Mouse (Mus musculus) heart, postnatal 0 days (tissue): ENCODE data around the gene Tuba8. TPM values are rescaled to one million over a fixed set of nuclear protein-coding genes. Genes with fewer than 3 reads are reported as not detected.

ENCODE experiments used
- ATAC-seq: fragments of 200-750 bp; cut with Nextera tagmentation; 2 replicates; pipeline ENCODE4 v1.8.0; 2017; ENCODE audit warnings: low read depth, moderate number of reproducible peaks, moderate library complexity; ENCODE audit not compliant: insufficient read depth
- DNase-seq: peaks from one replicate; pipeline ENCODE4 v3.0.0-alpha.2; 2016; ENCODE audit warnings: low spot score
- H3K27ac ChIP-seq: fragments of 300-500 bp; sonication (generic); 2 replicates; pipeline ENCODE4 v1.5.1; 2014; ENCODE audit warnings: low read depth, mild to moderate bottlenecking
- H3K27me3 ChIP-seq: fragments of 300-500 bp; sonication (generic); 2 replicates; pipeline ENCODE4 v1.6.1; 2014; ENCODE audit warnings: low read length, mixed read lengths; ENCODE audit not compliant: control insufficient read depth, insufficient read depth
- H3K36me3 ChIP-seq: fragments of 300-500 bp; sonication (generic); replicated peaks from 2 replicates; pipeline ENCODE4 v1.6.1; 2014; ENCODE audit warnings: low read length, mixed read lengths; ENCODE audit not compliant: control insufficient read depth, insufficient read depth
- H3K4me1 ChIP-seq: fragments of 300-500 bp; sonication (generic); 2 replicates; pipeline ENCODE4 v1.6.1; 2014; ENCODE audit warnings: antibody characterized with exemption; ENCODE audit not compliant: control insufficient read depth, insufficient read depth
- H3K4me2 ChIP-seq: fragments of 300-500 bp; sonication (generic); 2 replicates; pipeline ENCODE4 v1.6.1; 2014; ENCODE audit warnings: low read depth, mild to moderate bottlenecking, low read length, moderate library complexity
- H3K4me3 ChIP-seq: fragments of 300-500 bp; sonication (generic); 2 replicates; pipeline ENCODE4 v1.5.1; 2014; ENCODE audit warnings: low read depth, low read length
- H3K9ac ChIP-seq: fragments of 300-500 bp; sonication (generic); replicated peaks from 2 replicates; pipeline ENCODE4 v1.6.1; 2014; ENCODE audit warnings: low read depth, low read length, mixed read lengths
- H3K9me3 ChIP-seq: fragments of 300-500 bp; sonication (generic); replicated peaks from 2 replicates; pipeline ENCODE4 v1.6.1; 2016; ENCODE audit warnings: low read length; ENCODE audit not compliant: control insufficient read depth
- CTCF ChIP-seq: IDR thresholded peaks from 2 replicates; pipeline ENCODE4 v1.5.1; 2016; ENCODE audit warnings: antibody characterized with exemption, control low read depth, low read depth
- EP300 ChIP-seq: IDR thresholded peaks from 2 replicates; pipeline ENCODE4 v1.6.1; 2016; ENCODE audit warnings: antibody characterized with exemption, low read depth
- WGBS: fragments of 180-500 bp; shearing (Covaris S2); extraction: QIAGEN DNeasy Blood & Tissue Kit; methylation state at CpG from one replicate; pipeline ENCODE4 v1.1.7; 2014; 5-methylcytosine and 5-hydroxymethylcytosine counted together
- polyA plus RNA-seq: library from polyadenylated mRNA; unstranded; fragments of >200 nt; fragmentation: Nextera tagmentation; extraction: Ambion mirVana; gene quantifications from 2 replicates; pipeline ENCODE4 v1.2.1, GENCODE M21; 2015
- total RNA-seq: library from RNA; depleted of rRNA; stranded (reverse); fragments of >200 nt; gene quantifications from 2 replicates; pipeline ENCODE4 v1.2.3, GENCODE M21; 2014; ENCODE audit warnings: low replicate concordance

Gene Tuba8
- total and polyA plus RNA-seq, 2 experiments from 2014 or later, result 5.6 to 6.0 TPM

- H3K9me3 ChIP-seq, result no peaks in the 10 kb centered on the region
- no peak overlapping the region for H3K4me2 ChIP-seq
- no peak overlapping the region for H3K4me3 ChIP-seq
- ATAC-seq, result no peak
- H3K9ac ChIP-seq, result no peak overlapping the region
- no peaks in the 10 kb centered on the region for H3K36me3 ChIP-seq
- DNase-seq, result no peak
- H3K27me3 ChIP-seq, result no peaks in the 10 kb centered on the region
- 90% methylated on average over 5 of the region's 5 CpGs for WGBS
- H3K4me1 ChIP-seq, result no peaks in the 10 kb centered on the region
- H3K27ac ChIP-seq, result no peak overlapping the region
- no peak for TF ChIP-seq EP300
- no peak for TF ChIP-seq CTCF
Observed at GRCm38 (mm10) chr6:121202026-121202425, 8.5 kb upstream of the Tuba8 start.

GRCm38 (mm10) chr6:121206481-121206880, 4.0 kb upstream of the Tuba8 start:
- H3K9ac ChIP-seq, result no peak overlapping the region
- no peak overlapping the region for H3K27ac ChIP-seq
- no peaks in the 10 kb centered on the region for H3K9me3 ChIP-seq
- ATAC-seq (no peak), DNase-seq (no peak)
- no peak for TF ChIP-seq EP300
- TF ChIP-seq CTCF, result no peak
- H3K4me1 ChIP-seq, result peaks cover 10% of the 10 kb centered on the region
- 86% methylated on average over 5 of the region's 5 CpGs for WGBS
- H3K4me3 ChIP-seq, result no peak overlapping the region
- no peak overlapping the region for H3K4me2 ChIP-seq
- no peaks in the 10 kb centered on the region for H3K36me3 ChIP-seq
- peaks cover 23% of the 10 kb centered on the region for H3K27me3 ChIP-seq

GRCm38 (mm10) chr6:121209584-121209983, 912 bp upstream of the Tuba8 start:
- no peak overlapping the region for H3K4me3 ChIP-seq
- H3K4me1 ChIP-seq, result peaks cover 13% of the 10 kb centered on the region
- H3K36me3 ChIP-seq, result no peaks in the 10 kb centered on the region
- no peak overlapping the region for H3K27ac ChIP-seq
- peaks cover 32% of the 10 kb centered on the region for H3K27me3 ChIP-seq
- 49% methylated on average over 2 of the region's 2 CpGs for WGBS
- TF ChIP-seq CTCF (no peak), EP300 (no peak)
- no peaks in the 10 kb centered on the region for H3K9me3 ChIP-seq
- DNase-seq (no peak), ATAC-seq (no peak)
- no peak overlapping the region for H3K4me2 ChIP-seq
- no peak overlapping the region for H3K9ac ChIP-seq

GRCm38 (mm10) chr6:121210926-121211289, 412 bp downstream of the Tuba8 start:
- Histone ChIP-seq H3K4me1 (peaks cover 13% of the 10 kb centered on the region), H3K36me3 (no peaks in the 10 kb centered on the region), H3K27ac (no peak overlapping the region), H3K4me3 (peak overlapping the region; percentile 55), H3K9ac (peak overlapping the region; percentile 50), H3K4me2 (peak overlapping the region; percentile 97), H3K27me3 (peaks cover 32% of the 10 kb centered on the region), H3K9me3 (no peaks in the 10 kb centered on the region)
- TF ChIP-seq EP300, result no peak
- no peak for TF ChIP-seq CTCF
- ATAC-seq, result no peak
- DNase-seq, result no peak
- 3% methylated on average over 12 of the region's 12 CpGs for WGBS

GRCm38 (mm10) chr6:121211743-121212142, 1.2 kb downstream of the Tuba8 start:
- 10% methylated on average over 5 of the region's 5 CpGs for WGBS
- Histone ChIP-seq H3K27me3 (peaks cover 32% of the 10 kb centered on the region), H3K4me3 (peak overlapping the region; percentile 55), H3K4me1 (peaks cover 18% of the 10 kb centered on the region), H3K36me3 (no peaks in the 10 kb centered on the region), H3K4me2 (peak overlapping the region; percentile 97), H3K27ac (no peak overlapping the region), H3K9me3 (no peaks in the 10 kb centered on the region), H3K9ac (no peak overlapping the region)
- no peak for DNase-seq
- ATAC-seq, result no peak
- no peak for TF ChIP-seq EP300
- TF ChIP-seq CTCF, result no peak

GRCm38 (mm10) chr6:121212988-121213387, 2.5 kb downstream of the Tuba8 start:
- H3K4me1 ChIP-seq, result peaks cover 20% of the 10 kb centered on the region
- no peak for ATAC-seq
- peaks cover 32% of the 10 kb centered on the region for H3K27me3 ChIP-seq
- 60% methylated on average over 4 of the region's 4 CpGs for WGBS
- TF ChIP-seq CTCF, result no peak
- TF ChIP-seq EP300, result no peak
- DNase-seq, result no peak
- H3K27ac ChIP-seq, result no peak overlapping the region
- H3K4me3 ChIP-seq, result no peak overlapping the region
- no peak overlapping the region for H3K9ac ChIP-seq
- no peaks in the 10 kb centered on the region for H3K36me3 ChIP-seq
- H3K4me2 ChIP-seq, result no peak overlapping the region
- H3K9me3 ChIP-seq, result no peaks in the 10 kb centered on the region
